Mouse (Mus musculus) forebrain, postnatal 0 days (tissue): Measurements from ENCODE around the gene Nrip2. TPM values are rescaled to one million over a fixed set of nuclear protein-coding genes. Genes with fewer than 3 reads are reported as not detected.

Experiments used
- ATAC-seq: fragments of 200-750 bp; cut with Nextera tagmentation; 2 replicates; pipeline ENCODE4 v1.8.0; 2017; ENCODE audit warnings: mild to moderate bottlenecking, moderate library complexity
- DNase-seq: peaks from one replicate; pipeline ENCODE4 v3.0.0-alpha.2; 2015
- H3K27ac ChIP-seq: fragments of 300-500 bp; sonication (generic); 2 replicates; pipeline ENCODE4 v1.5.1; 2014; ENCODE audit warnings: low read depth, mild to moderate bottlenecking, antibody characterized with exemption, low read length, moderate library complexity, mixed read lengths
- H3K27me3 ChIP-seq: fragments of 300-500 bp; sonication (generic); 2 replicates; pipeline ENCODE4 v1.6.1; 2014; ENCODE audit warnings: mild to moderate bottlenecking, low read length, mixed read lengths; ENCODE audit not compliant: insufficient read depth
- H3K36me3 ChIP-seq: fragments of 300-500 bp; sonication (generic); 2 replicates; pipeline ENCODE4 v1.6.1; 2014; ENCODE audit warnings: mild to moderate bottlenecking, moderate library complexity; ENCODE audit not compliant: insufficient read depth
- H3K4me1 ChIP-seq: fragments of 300-500 bp; sonication (generic); 2 replicates; pipeline ENCODE4 v1.6.1; 2014; ENCODE audit warnings: antibody characterized with exemption; ENCODE audit not compliant: insufficient read depth
- H3K4me2 ChIP-seq: fragments of 300-500 bp; sonication (generic); 2 replicates; pipeline ENCODE4 v1.6.1; 2014; ENCODE audit warnings: low read depth, mild to moderate bottlenecking, moderate library complexity
- H3K4me3 ChIP-seq: fragments of 300-500 bp; sonication (generic); 2 replicates; pipeline ENCODE4 v1.5.1; 2014; ENCODE audit warnings: low read depth, low read length, mixed read lengths
- H3K9ac ChIP-seq: fragments of 300-500 bp; sonication (generic); 2 replicates; pipeline ENCODE4 v1.6.1; 2014; ENCODE audit warnings: mild to moderate bottlenecking
- H3K9me3 ChIP-seq: fragments of 300-500 bp; sonication (generic); 2 replicates; pipeline ENCODE4 v1.6.1; 2016; ENCODE audit warnings: low read length
- CTCF ChIP-seq: sonication (generic); IDR thresholded peaks from 2 replicates; pipeline ENCODE4 v1.5.1; 2016; ENCODE audit warnings: antibody characterized with exemption, control low read depth, low read depth
- WGBS: fragments of 180-500 bp; shearing (Covaris S2); extraction: QIAGEN DNeasy Blood & Tissue Kit; methylation state at CpG from one replicate; pipeline ENCODE4 v1.1.7; 2014; 5-methylcytosine and 5-hydroxymethylcytosine counted together
- polyA plus RNA-seq: library from polyadenylated mRNA; unstranded; fragments of >200 nt; fragmentation: Nextera tagmentation; extraction: Ambion mirVana; gene quantifications from 2 replicates; pipeline ENCODE4 v1.2.1, GENCODE M21; 2015
- total RNA-seq: library from RNA; depleted of rRNA; stranded (reverse); fragments of >200 nt; gene quantifications from 2 replicates; pipeline ENCODE4 v1.2.3, GENCODE M21; 2014; rRNA removed

Gene Nrip2
- total RNA-seq (7.1 and 8.5 TPM in 2 replicates), polyA plus RNA-seq (5.5 and 7.4 TPM in 2 replicates)

DNA sequence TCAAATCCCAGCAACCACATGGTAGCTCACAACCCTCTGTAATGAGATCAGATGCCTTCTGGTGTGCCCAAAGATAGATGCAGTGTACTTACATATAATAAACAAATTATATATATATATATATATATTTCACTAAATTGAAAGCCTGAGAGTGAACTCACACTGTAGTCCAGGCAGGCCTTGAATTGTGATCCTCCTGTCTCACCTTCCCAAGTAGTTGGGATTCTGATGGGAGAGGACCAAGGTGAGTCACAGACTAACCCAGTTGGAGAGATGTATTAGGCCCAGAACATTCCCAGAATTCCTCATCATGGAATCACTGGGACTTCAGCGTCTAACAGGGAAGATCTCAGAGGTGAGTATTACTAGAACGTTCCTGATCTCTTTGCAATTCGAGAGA, at the start of gene Nrip2:
Nrip2 (plus strand) TSS at position 301 of the 400 bp plus-strand sequence.
- Histone ChIP-seq H3K4me3 (peak within 1 kb of the TSS; percentile 29), H3K36me3 (no peaks in the 10 kb centered on the region), H3K27ac (peak within 1 kb of the TSS; percentile 48), H3K4me2 (peak within 1 kb of the TSS; percentile 49), H3K4me1 (0 out of 2 replicates have a peak, but pooled peaks cover 5% of the 10 kb centered on the region), H3K27me3 (no peaks in the 10 kb centered on the region), H3K9ac (peak within 1 kb of the TSS; percentile 46), H3K9me3 (no peaks in the 10 kb centered on the region)
- no peak for ATAC-seq
- no peak for TF ChIP-seq CTCF
- 82% methylated on average over 3 of the region's 3 CpGs for WGBS
- no peak for DNase-seq

DNA sequence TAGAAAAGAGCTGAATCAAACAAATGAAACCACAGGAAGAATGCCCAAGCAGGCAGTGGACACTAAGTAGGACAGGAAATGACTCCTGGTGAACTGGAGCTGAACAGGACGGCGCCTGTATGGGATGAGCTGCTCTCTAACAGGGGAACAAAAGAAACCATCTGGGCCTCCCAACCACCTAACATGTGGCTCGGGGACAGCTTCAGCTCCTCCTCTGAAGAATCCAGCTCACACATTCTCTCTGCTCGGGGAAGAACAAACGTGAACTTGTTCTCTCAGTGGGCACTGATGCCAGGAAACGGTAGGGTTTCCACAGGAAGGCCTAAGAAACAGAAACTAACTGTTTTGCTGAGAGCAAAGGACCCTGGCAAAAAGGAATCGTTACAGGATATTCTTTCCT, 49.4 kb upstream of the Nrip2 start:
- H3K36me3 ChIP-seq: no peaks in the 10 kb centered on the region
- 45% methylated on average over 7 of the region's 7 CpGs for WGBS
- DNase-seq (no peak), ATAC-seq (peak; percentile 71)
- H3K4me3 ChIP-seq: no peak overlapping the region
- TF ChIP-seq CTCF: no peak
- no peak overlapping the region for H3K9ac ChIP-seq
- H3K27me3 ChIP-seq: no peaks in the 10 kb centered on the region
- H3K4me1 ChIP-seq: 0 out of 2 replicates have a peak, but pooled peaks cover 4% of the 10 kb centered on the region
- no peaks in the 10 kb centered on the region for H3K9me3 ChIP-seq
- H3K4me2 ChIP-seq: no peak overlapping the region
- H3K27ac ChIP-seq: no peak overlapping the region

DNA sequence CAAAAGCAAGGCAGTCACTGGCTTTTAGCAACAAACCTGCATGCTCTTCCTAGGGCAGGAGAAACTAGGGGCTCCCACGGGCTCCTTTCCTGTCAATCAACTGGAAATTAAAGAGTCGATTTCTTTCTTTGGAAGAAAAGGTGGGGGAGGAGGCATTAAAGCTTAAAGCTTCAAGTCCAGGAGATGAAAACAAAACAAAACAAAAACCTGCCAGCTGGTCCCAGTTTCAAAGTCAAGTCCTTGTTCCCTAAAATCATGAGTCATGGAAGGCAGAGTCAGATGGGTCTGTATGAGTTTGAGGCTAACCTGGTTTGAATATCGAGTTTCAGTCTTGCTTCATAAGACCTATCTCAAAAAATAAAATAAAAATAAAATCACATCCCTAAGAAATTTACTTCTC, 45.0 kb upstream of the Nrip2 start:
- Histone ChIP-seq H3K9me3 (no peaks in the 10 kb centered on the region), H3K27me3 (no peaks in the 10 kb centered on the region), H3K27ac (no peak overlapping the region), H3K36me3 (peaks cover 10% of the 10 kb centered on the region), H3K4me3 (no peak overlapping the region), H3K9ac (0 out of 2 replicates have a peak overlapping the region, but pooled peaks have one; percentile 2), H3K4me2 (no peak overlapping the region; the same call in 1 of the 2 replicates), H3K4me1 (peaks cover 7% of the 10 kb centered on the region; the same call in 1 of the 2 replicates)
- 25% methylated on average over 3 of the region's 3 CpGs for WGBS
- no peak for TF ChIP-seq CTCF
- no peak for DNase-seq
- ATAC-seq: no peak

DNA sequence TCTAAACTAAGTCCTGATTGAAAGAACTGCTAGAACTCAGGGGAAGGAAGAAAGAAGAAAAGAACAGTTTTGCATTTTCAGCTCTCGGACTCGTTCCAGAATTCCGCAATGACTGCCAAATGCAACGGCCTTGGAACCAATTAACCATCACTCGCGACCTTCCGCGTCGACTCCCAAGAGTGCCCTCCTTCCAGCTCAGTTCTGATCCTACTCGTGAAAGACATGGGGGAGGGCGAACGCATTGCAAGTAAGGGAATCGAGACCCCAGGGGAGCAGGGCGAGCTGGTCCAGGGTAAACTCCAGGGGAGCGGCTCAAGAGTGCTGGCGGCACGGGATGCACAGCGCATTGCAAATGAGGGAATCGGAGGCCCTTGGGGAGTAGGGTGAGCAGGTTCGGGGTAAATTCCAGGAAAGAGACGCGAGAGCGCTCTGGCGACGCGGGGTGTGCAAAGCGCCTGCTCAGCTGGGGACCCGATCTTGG, 43.9 kb upstream of the Nrip2 start:
- no peaks in the 10 kb centered on the region for H3K27me3 ChIP-seq
- H3K4me3 ChIP-seq: peak overlapping the region; percentile 73
- peak overlapping the region; percentile 79 for H3K9ac ChIP-seq
- peak; percentile 79 for ATAC-seq
- H3K9me3 ChIP-seq: no peaks in the 10 kb centered on the region
- H3K4me1 ChIP-seq: peaks cover 7% of the 10 kb centered on the region; the same call in 1 of the 2 replicates
- peak overlapping the region; percentile 66 for H3K4me2 ChIP-seq
- TF ChIP-seq CTCF: no peak
- peak; percentile 79 for DNase-seq
- peaks cover 10% of the 10 kb centered on the region for H3K36me3 ChIP-seq
- under 1% methylated on average over 26 of the region's 28 CpGs for WGBS
- H3K27ac ChIP-seq: peak overlapping the region; percentile 89

DNA sequence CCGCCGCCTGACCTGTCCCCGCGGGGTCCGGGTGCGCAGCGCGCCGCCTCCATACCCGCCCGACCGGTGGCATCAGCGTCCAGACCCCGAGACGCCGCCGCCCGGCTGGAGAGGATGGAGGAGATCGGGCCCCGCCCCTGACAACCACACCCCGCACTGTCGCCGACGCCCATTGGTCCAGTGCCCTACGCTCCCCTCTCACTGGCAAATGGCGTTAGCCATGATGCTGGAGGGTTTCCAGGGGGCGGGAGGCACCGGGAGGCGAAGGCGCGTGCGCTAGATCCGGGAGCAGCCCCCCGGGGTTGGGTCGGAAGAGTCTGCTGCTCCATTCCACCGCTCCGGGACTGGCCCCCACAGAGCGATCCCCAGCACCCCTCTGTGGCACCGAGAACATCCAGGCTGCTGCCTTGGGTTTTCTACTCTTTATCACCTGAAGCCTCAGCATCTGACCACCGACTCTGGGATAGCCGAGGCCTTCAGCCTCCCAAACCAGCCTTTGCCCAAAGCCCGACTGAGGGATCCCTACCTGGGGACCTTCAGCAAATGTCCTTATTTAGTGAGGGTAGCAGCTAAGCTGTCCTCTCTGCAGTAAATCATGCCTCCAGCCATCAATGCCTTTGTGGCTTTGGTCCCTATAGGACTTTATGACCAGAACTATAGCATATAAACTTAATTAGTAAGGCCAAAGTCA, 43.2 kb upstream of the Nrip2 start, which contains the start of gene Tulp3:
Tulp3 (minus strand) TSS at position 126 of the 691 bp plus-strand sequence.
- peak within 1 kb of the TSS; percentile 66 for H3K4me2 ChIP-seq
- WGBS: 1% methylated on average over 37 of the region's 42 CpGs
- DNase-seq (peak; percentile 99), ATAC-seq (peak; percentile 98)
- H3K9ac ChIP-seq: peak within 1 kb of the TSS; percentile 79
- H3K27me3 ChIP-seq: no peaks in the 10 kb centered on the region
- H3K9me3 ChIP-seq: no peaks in the 10 kb centered on the region
- peak within 1 kb of the TSS; percentile 73 for H3K4me3 ChIP-seq
- peaks cover 8% of the 10 kb centered on the region for H3K4me1 ChIP-seq
- H3K36me3 ChIP-seq: peaks cover 10% of the 10 kb centered on the region
- no peak for TF ChIP-seq CTCF
- peak within 1 kb of the TSS; percentile 89 for H3K27ac ChIP-seq

DNA sequence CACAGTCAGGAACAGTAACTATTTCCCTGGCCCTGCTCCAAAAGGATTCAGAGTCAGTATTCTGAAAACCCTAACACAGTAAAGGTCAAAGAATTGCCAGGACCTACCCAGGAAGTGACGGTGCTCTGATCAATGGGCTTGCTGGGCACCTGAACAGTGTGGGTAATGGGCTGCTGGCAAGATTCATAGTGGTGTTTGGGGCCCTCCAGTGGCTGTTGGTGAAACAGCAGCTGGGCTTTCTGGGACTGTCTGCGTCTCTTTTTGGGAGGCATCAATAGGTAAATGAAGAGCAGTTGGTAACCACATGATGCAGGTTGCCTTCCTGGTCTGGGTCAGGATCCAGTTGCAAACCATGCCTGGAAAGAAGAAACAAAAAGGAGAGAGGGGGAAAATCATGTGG, 40.1 kb upstream of the Nrip2 start:
- Histone ChIP-seq H3K4me3 (no peak overlapping the region), H3K4me1 (peaks cover 19% of the 10 kb centered on the region), H3K9me3 (no peaks in the 10 kb centered on the region), H3K27me3 (no peaks in the 10 kb centered on the region), H3K27ac (no peak overlapping the region), H3K4me2 (no peak overlapping the region), H3K36me3 (peaks cover 10% of the 10 kb centered on the region), H3K9ac (no peak overlapping the region)
- WGBS: 4% methylated on average over 2 of the region's 2 CpGs
- peak; percentile 82 for DNase-seq
- TF ChIP-seq CTCF: peak; percentile 89
- ATAC-seq: no peak

DNA sequence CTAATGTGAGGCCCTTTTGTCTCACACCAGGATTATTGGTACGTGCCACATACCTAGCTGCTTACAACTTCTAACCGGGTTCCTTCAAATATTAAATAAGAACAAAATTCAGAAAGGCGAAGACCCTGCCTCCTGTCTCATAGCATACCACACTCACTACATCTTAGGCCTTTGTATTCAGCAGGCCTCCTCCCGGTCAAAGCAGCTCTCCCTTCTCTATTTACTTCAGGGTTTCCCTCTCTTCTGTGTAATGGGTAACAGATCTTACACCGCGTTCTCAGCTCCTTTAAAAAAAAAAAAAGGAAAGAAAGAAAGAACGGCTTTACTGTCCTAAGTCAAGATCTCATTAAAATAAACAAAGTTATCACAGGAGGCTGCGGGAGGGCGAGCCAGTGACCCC, 37.2 kb upstream of the Nrip2 start:
- Histone ChIP-seq H3K4me2 (peak overlapping the region; percentile 100), H3K9me3 (no peaks in the 10 kb centered on the region), H3K4me3 (peak overlapping the region; percentile 78), H3K27ac (peak overlapping the region; percentile 88; the same call in 1 of the 2 replicates), H3K4me1 (peaks cover 12% of the 10 kb centered on the region), H3K36me3 (peaks cover 10% of the 10 kb centered on the region), H3K27me3 (no peaks in the 10 kb centered on the region), H3K9ac (peak overlapping the region; percentile 76)
- ATAC-seq: no peak
- TF ChIP-seq CTCF: no peak
- 14% methylated on average over 9 of the region's 9 CpGs for WGBS
- DNase-seq: no peak
